Mouse (Mus musculus): ENCODE data around the gene Nr2e3.
"Not testable (repeated sequence)": the region's sequence is repeated elsewhere in the genome, so short reads cannot be mapped to it uniquely, and the experiment has no call there.

Gene Nr2e3

DNA sequence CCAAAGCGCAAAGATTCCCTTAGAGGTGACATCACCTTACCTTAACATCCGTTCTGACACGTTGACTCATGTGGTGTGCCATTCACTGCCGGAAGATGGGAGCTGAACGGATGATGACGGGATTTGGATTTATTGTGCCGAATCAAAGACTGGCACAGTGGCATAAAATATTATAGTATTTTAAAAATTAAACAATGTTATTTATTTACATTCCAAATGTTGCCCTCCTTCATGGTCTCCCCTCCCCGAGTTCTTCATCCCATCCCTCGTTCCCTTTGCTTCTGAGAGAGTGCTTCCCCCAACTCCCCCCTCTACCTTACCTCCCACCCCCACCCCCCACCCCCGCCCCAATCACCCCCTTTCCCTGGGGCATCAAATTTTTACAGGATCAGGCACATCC is at the start of gene Nr2e3:
TSS of gene Nr2e3 (minus strand) at position 101 of the 400 bp plus-strand sequence.
- no peak for DNase-seq

DNA sequence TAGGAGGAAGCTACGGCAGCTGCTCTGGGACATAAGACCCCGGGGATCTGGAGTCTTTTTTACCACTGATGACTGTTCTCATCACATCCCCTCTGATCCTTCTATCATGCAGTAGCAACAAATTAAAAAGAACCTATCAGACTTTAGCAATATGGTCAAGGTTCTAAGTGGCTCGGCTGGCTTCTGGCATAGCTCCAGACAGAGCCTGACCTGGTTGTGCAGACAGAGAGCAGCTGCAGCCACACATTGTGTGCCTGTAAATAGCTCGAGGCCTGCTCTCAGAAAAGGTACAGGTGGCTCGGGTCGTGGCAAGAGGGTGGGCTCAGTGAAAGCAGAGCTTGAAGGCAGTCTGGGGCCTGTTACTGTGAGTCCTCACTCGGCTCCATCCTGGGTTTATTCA is 48.5 kb upstream of the Nr2e3 start:
- DNase-seq: no peak

DNA sequence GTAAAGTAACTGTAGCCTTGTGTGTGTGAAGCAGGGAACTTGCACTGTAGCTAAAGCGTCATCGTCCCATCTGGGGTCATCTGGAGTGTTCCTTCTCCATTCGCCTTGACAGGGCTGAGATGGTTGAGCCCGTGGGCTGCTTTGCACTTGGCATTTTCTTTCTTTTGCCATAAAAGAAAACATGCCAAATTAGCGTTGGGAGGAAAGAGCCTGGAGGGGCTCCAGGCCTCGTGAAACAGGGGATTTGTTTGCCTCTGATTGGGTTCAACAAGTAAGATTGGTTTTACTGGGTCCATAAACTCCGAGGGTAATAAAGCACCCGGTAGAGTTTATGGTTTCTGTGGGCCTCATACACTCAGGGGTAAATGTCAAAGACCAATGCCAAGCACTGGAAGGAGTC is 41.9 kb upstream of the Nr2e3 start:
- DNase-seq: no peak

GRCm38 (mm10) chr9:60001444-60001843 is 41.0 kb upstream of the Nr2e3 start:
- DNase-seq: no peak

GRCm38 (mm10) chr9:59997725-59998124 is 37.3 kb upstream of the Nr2e3 start:
- no peak for DNase-seq

DNA sequence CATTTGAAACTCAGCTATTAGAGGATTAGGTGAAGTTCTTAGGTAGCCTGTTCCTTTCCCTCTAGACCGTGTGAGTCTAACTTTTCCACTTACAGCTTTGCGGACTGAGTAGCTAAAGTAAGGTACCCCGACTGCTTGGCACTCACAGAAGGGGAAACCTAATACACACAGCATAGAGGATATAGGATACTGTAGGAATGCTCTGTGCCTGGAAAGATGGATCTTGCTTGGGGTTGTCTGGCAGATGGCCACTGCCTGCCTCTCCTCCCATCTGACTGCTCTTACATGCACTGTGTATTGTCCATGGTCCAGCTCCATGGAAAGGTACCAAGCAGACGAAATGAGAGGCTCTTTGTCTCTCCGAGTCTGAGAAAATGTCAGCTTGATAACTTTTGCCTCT is 30.9 kb upstream of the Nr2e3 start:
- DNase-seq: no peak

GRCm38 (mm10) chr9:59989864-59990263 is 29.4 kb upstream of the Nr2e3 start:
- DNase-seq: peak; percentile 18 to 66

GRCm38 (mm10) chr9:59985900-59986572 is 25.6 kb upstream of the Nr2e3 start:
- DNase-seq: no peak

- no peak for DNase-seq
These were observed 20.7 kb upstream of the Nr2e3 start for GRCm38 (mm10) chr9:59981116-59981515.

DNA sequence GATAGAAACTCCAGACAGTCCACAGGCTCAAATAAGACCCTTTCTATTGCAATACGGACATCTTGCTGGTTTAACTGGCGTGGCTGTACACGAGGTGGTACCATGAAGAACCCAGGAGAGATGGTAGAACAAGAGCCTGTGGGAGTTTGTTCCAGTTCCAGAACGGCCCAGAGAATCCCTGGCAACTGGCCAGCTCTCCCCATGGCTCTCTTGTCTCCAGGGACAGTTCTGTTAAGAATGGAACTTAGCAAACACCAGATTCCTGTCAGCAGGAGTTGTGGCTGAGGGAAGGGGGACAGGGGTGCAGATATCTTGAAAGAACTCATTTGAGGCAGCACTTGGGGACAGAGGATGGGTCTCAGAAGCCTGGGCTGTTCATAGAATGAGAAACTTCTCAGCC is 10.8 kb upstream of the Nr2e3 start:
- no peak for DNase-seq

GRCm38 (mm10) chr9:59969383-59969782 is 8.9 kb upstream of the Nr2e3 start:
- peak; percentile 28 to 61 for DNase-seq

- DNase-seq: no peak
These were observed 4.6 kb upstream of the Nr2e3 start for GRCm38 (mm10) chr9:59965046-59965445.

GRCm38 (mm10) chr9:59964367-59964766 is 3.9 kb upstream of the Nr2e3 start:
- no peak for DNase-seq

DNA sequence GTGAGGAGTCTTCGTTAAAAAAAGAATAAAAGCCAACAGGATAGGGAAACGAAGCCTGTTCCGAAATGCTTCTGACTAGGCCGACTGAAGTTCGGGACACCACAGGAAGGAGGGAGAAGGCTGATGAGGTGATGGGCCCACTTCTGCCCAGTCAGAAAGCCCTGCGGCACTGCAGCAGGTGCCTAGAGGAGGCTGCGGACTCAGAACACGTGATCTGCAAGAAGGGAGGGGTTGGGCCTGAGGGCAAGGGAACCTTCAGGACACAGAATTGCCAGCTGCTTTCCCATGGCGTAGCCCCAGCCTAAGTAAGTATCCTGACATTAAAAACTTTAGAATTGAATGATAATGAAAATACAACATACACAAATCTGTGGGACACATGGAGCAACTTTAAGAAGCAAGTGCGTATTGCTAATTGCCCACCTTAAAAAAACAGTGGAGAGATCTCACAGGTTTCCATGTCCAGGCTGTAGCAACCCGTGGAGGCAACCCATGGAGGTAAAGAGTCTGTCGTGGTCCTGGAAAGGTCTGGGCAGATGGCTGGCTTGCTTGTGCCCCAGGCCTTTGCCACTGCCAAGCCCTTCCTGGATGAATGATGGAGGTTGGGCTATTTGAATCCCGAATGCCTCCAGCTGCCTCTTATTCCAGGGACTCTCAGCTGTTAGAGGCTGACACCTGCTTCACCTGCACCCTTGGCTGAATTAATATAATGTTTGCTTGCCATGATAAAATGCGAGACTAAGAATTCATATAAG is 919 bp upstream of the Nr2e3 start:
- no peak for DNase-seq

DNA sequence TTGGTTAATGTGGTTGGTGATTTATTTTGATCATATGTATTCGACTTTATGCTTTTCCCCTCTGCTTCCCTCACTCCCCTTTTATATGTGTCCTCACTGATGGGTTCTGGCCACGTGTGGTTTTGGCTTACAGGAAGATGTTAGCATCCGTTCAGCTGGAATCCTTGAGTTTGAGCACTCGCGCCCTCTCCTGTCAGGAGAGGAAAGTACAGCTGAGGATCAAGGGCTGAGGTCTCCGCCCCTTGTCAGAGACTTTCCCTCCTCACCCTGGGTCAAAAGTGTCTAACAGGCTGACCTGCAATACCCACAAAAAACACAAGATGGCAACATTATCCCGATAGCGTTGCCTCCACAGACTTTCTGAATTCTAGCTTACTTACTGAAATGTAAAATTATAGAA is 1.2 kb downstream of the Nr2e3 start:
- DNase-seq: peak; percentile 80 to 86

- not testable (repeated sequence) for DNase-seq
These were observed 2.3 kb downstream of the Nr2e3 start for GRCm38 (mm10) chr9:59958115-59958514.

DNA sequence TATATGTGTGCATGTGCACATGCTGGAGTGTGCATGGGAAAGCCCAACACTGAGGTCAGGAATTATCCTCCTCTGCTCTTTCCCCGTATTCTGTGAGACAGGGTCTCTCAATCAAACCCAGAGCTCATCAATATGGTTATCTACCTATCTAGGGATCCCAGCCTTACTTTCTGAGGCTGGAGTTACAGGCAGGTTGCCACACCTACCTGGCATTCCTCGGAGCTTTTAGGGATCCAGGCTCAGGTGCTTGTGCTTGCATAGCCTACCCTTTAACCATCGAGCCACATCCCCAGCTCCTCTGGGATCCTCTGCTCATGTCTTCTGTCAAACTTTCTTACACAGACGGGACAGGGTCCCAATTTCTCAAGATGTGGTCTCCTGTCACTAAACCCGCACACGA is 4.0 kb downstream of the Nr2e3 start:
- DNase-seq: no peak

- no peak for DNase-seq
These were observed 4.8 kb downstream of the Nr2e3 start for GRCm38 (mm10) chr9:59955692-59956091.

DNA sequence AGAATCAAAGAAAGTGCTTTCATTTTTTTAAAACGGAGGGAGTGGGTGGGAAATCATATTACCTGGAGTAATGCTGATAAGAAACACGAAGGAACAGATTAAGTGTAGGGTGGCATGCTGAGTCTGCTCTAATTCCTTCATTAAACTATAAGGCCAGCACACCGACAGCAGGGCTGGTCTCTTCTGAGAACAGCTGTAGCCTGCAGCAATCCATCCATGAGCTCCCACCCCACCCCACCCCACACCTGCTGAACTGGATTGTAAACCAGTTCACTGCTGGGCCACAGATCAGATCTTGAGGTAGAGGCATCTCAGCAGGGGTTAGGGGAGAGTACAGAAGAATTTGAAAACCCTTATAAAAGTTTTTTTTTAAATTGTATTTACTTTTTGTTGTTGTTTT is 5.3 kb downstream of the Nr2e3 start:
- DNase-seq: no peak

- DNase-seq: no peak
These were observed 6.9 kb downstream of the Nr2e3 start for GRCm38 (mm10) chr9:59953556-59953955.

DNA sequence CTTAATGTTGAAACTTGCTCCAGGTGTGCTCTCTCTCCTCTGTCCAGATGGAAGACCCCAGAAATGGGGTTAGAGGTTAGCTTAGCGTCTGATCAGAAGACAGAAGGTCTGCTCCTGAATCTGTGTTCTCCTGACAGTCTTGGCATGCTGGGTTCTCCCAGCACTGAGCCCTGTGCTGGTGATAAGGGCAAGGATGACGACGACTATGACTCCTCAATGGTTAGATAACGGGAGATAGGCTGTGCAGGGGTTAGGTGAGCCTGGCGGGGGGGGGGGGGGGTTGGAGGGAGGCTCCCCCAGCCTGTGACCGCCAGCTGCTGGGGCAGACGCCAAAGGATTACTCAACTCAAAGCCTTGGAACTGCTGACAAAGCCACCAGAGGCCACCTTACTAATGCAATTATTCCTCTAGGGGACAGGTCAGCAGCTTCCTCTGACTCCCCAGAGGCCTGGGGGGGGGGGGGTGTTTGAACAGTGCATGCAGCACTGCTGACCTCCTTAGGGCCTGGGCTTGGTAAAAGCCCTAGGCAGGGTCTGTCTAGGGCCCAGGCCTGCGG is 7.9 kb downstream of the Nr2e3 start:
- DNase-seq: no peak

DNA sequence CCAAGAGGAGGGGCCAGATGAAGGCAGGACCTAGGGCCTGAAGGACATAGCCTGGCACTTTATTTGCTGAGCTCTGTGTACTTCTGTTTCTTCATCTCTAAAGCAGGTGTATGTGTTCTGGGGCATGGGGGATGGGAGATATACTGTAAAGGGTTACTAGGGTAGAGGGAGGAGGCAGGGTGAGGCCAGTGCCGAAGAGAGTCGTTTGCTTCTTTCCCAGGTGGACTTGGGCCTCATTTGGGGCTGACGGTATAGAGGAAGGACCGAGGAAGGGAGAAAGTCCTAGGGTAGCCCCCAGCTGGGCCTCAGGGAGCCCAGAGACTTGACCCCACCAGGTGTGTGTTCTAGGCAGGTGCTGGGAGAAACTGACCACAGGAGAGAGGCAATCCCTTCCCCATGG is 8.5 kb downstream of the Nr2e3 start:
- DNase-seq: no peak

- no peak for DNase-seq
These were observed 9.3 kb downstream of the Nr2e3 start for GRCm38 (mm10) chr9:59951001-59951750.

DNA sequence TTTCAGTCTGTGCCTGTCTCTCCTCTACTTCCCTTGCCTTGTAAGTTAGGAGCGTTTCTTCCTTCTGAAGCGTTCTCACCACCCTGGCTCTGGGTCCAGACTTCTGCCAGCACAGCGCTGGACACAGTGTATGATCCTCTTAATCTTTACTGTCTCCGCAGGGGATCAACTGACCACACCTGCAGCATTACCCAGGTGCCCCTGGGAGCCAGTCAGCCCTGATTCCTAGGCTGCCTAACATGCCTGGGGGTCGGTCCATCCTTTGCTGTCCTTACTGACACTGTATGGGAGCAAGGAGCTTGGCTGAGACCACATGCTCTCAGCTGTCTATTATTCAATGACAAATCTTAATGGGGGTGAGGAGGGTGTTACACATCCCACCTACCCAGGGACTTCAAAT is 10.5 kb downstream of the Nr2e3 start:
- DNase-seq: no peak
